Mouse (Mus musculus): Measurements from ENCODE around the gene Dennd5b. TPM values are rescaled to one million over a fixed set of nuclear protein-coding genes. Genes with fewer than 3 reads are reported as not detected.

Gene Dennd5b
- polyA plus RNA-seq, 1 experiment from 2014 or later = 7.9 TPM

DNA sequence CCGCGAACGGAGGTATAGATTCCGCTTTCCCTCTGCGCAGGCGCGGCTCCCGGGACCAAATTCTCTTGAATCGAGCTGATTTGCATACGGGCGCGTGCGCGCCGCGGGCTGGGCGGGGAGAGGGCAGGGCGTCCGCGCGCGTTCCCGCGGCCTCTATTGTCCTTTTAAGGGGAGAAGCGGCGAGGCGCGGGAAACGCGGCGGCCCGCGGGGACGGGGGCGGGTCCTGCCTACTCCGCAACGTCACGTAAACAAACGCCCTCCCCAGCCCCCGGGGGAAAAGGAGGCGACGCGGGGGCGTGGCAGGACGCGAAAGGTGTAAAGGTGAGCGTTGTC, 155.1 kb downstream of the Dennd5b start, which contains the start of gene Sinhcaf:
Sinhcaf (minus strand) TSS at position 59 of the 334 bp plus-strand sequence.
- H3K9me3 ChIP-seq (ENCODE audit: low read length) = no peaks in the 10 kb centered on the region
- H3K27me3 ChIP-seq (ENCODE audit: insufficient read depth, low read length) = no peaks in the 10 kb centered on the region
- ATAC-seq = peak; percentile 81
- H3K4me3 ChIP-seq (ENCODE audit: low read depth, low read length) = peak within 1 kb of the TSS; percentile 96
- WGBS (ENCODE audit: insufficient replicate concordance) = 0% methylated on average over 44 of the region's 47 CpGs
- H3K36me3 ChIP-seq (replicated peaks; ENCODE audit: insufficient read depth, low read length) = no peaks in the 10 kb centered on the region
- peak; percentile 99 for DNase-seq
- peak within 1 kb of the TSS; percentile 100 for H3K4me2 ChIP-seq (ENCODE audit: low read depth, low read length)
- no peak for TF ChIP-seq EP300 (IDR thresholded peaks at IDR 0.05; ENCODE audit: low read depth)
- TF ChIP-seq CTCF (IDR thresholded peaks at IDR 0.05; ENCODE audit: low read depth) = no peak
- peak within 1 kb of the TSS; percentile 90 for H3K27ac ChIP-seq (ENCODE audit: low read depth)
- H3K4me1 ChIP-seq (ENCODE audit: insufficient read depth) = peaks cover 13% of the 10 kb centered on the region
- H3K9ac ChIP-seq (replicated peaks) = peak within 1 kb of the TSS; percentile 90

DNA sequence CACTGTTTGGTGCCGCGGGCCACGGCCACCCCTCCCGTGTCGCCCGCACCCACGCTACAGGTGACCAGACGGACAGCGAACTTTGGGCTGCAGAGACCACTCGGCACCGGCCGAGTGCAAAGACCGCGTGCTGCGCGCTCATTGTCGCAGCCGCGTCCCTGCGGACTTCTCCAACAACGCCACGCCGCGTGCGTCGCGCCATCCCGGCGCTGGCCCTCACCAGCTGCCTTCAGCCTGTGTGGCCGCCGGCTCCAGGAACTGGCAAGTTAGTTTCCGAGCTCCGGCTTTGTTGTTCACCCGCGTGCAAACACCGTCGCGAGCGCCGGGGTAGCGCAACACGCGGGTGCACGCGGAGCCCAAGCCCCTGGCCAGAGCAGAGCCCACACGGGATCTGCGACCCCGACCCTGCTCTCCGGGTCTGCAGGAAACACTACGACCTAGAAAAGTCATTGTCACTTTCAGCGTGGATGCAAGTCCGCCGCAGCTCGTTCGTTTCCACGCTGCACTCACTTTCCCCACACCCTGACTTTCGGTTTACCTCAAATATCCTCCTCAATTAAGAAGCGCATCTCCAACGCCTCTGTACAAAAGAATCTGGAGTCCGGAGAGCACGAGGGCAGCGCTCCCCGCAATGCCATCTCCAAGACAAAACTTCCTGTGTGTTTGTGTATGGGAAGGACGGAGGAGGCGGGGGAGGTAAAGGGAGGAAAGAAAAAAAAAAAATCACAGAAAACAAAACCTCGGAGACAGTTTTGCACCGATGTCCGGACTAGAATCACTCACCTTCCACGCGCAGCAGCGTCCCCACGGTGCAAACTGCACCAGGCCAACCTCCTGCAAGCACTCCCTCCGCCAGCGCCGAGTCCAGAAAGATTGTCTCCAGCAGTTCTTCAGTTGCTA, 155.7 kb downstream of the Dennd5b start:
- Histone ChIP-seq H3K36me3 (replicated peaks; ENCODE audit: insufficient read depth, low read length) (no peaks in the 10 kb centered on the region), H3K4me2 (ENCODE audit: low read depth, low read length) (peak overlapping the region; percentile 100), H3K27me3 (ENCODE audit: insufficient read depth, low read length) (no peaks in the 10 kb centered on the region), H3K4me3 (ENCODE audit: low read depth, low read length) (peak overlapping the region; percentile 96), H3K27ac (ENCODE audit: low read depth) (peak overlapping the region; percentile 90), H3K9ac (replicated peaks) (peak overlapping the region; percentile 90), H3K9me3 (ENCODE audit: low read length) (no peaks in the 10 kb centered on the region), H3K4me1 (ENCODE audit: insufficient read depth) (peaks cover 13% of the 10 kb centered on the region)
- peak; percentile 57 for DNase-seq
- TF ChIP-seq EP300 (IDR thresholded peaks at IDR 0.05; ENCODE audit: low read depth) (no peak), CTCF (IDR thresholded peaks at IDR 0.05; ENCODE audit: low read depth) (no peak)
- WGBS (ENCODE audit: insufficient replicate concordance) = under 1% methylated on average over 73 of the region's 75 CpGs
- ATAC-seq = peak; percentile 3

GRCm38 (mm10) chr6:148944767-148945508, 156.5 kb downstream of the Dennd5b start:
- Histone ChIP-seq H3K36me3 (replicated peaks; ENCODE audit: insufficient read depth, low read length) (no peaks in the 10 kb centered on the region), H3K4me1 (ENCODE audit: insufficient read depth) (peaks cover 13% of the 10 kb centered on the region), H3K27me3 (ENCODE audit: insufficient read depth, low read length) (no peaks in the 10 kb centered on the region), H3K4me3 (ENCODE audit: low read depth, low read length) (peak overlapping the region; percentile 96), H3K9me3 (ENCODE audit: low read length) (no peaks in the 10 kb centered on the region), H3K9ac (replicated peaks) (peak overlapping the region; percentile 90), H3K27ac (ENCODE audit: low read depth) (peak overlapping the region; percentile 90), H3K4me2 (ENCODE audit: low read depth, low read length) (peak overlapping the region; percentile 100)
- no peak for TF ChIP-seq CTCF (IDR thresholded peaks at IDR 0.05; ENCODE audit: low read depth)
- no peak for TF ChIP-seq EP300 (IDR thresholded peaks at IDR 0.05; ENCODE audit: low read depth)
- ATAC-seq (peak; percentile 79), DNase-seq (peak; percentile 81)
- WGBS (ENCODE audit: insufficient replicate concordance) = 2% methylated on average over 87 of the region's 92 CpGs

DNA sequence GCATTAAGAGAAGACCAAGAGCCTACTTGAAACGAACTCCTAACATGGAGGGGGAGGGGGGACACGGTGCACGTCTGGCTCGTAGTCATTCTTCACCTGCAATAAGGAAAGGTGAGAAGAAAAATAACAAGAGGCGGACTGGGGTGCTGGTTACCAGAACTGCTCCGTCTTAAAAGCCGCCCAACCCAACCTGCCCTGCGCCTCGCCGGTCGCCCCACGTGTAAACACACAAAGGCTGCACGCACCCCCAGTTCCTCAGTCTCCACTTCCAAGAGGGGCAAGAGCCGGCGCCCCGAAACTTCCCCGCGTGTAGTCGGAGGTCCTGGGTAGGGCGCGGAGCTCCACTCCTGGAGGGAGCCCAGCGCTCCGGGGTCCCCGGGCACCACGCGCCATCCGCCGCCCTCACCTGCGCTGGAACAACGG, 157.1 kb downstream of the Dennd5b start:
- 4% methylated on average over 28 of the region's 30 CpGs for WGBS (ENCODE audit: insufficient replicate concordance)
- no peaks in the 10 kb centered on the region for H3K27me3 ChIP-seq (ENCODE audit: insufficient read depth, low read length)
- DNase-seq = no peak
- TF ChIP-seq CTCF (IDR thresholded peaks at IDR 0.05; ENCODE audit: low read depth) (no peak), EP300 (IDR thresholded peaks at IDR 0.05; ENCODE audit: low read depth) (no peak)
- ATAC-seq = peak; percentile 6
- peaks cover 13% of the 10 kb centered on the region for H3K4me1 ChIP-seq (ENCODE audit: insufficient read depth)
- H3K4me3 ChIP-seq (ENCODE audit: low read depth, low read length) = peak overlapping the region; percentile 96
- H3K4me2 ChIP-seq (ENCODE audit: low read depth, low read length) = peak overlapping the region; percentile 100
- no peaks in the 10 kb centered on the region for H3K9me3 ChIP-seq (ENCODE audit: low read length)
- peak overlapping the region; percentile 90 for H3K27ac ChIP-seq (ENCODE audit: low read depth)
- H3K36me3 ChIP-seq (replicated peaks; ENCODE audit: insufficient read depth, low read length) = no peaks in the 10 kb centered on the region
- H3K9ac ChIP-seq (replicated peaks) = peak overlapping the region; percentile 90

DNA sequence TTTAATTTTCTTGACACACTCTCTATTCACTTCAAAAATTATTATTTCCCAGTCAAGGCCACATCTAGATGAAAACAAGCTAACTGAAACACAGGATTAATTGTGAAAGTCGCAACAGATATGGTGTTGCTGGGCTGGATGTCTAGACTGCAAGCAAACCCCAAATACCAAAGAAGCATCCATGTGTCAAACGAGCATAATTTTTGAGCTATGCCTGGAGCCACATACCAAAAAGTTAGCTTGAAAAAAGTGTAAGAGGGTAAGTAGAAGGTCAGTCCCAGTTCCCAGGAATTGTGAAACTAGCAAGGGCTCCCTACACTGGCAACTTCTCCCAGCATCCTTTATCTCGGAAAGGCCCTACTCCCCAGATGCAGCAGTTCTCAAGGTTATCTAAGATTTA, 157.8 kb downstream of the Dennd5b start:
- 35% methylated on average over 3 of the region's 3 CpGs for WGBS (ENCODE audit: insufficient replicate concordance)
- no peak overlapping the region; the same call in 1 of the 2 replicates for H3K9ac ChIP-seq (replicated peaks)
- ATAC-seq = no peak

GRCm38 (mm10) chr6:148942406-148942805, 159.1 kb downstream of the Dennd5b start:
- H3K27me3 ChIP-seq (ENCODE audit: insufficient read depth, low read length) = no peaks in the 10 kb centered on the region
- H3K4me3 ChIP-seq (ENCODE audit: low read depth, low read length) = no peak overlapping the region
- no peak overlapping the region for H3K9ac ChIP-seq (replicated peaks)
- H3K4me2 ChIP-seq (ENCODE audit: low read depth, low read length) = no peak overlapping the region
- H3K4me1 ChIP-seq (ENCODE audit: insufficient read depth) = peaks cover 13% of the 10 kb centered on the region
- 0 out of 2 replicates have a peak, but pooled peaks have one; percentile 16 for TF ChIP-seq CTCF (IDR thresholded peaks at IDR 0.05; ENCODE audit: low read depth)
- no peak for TF ChIP-seq EP300 (IDR thresholded peaks at IDR 0.05; ENCODE audit: low read depth)
- WGBS (ENCODE audit: insufficient replicate concordance) = 72% methylated on average over 4 of the region's 4 CpGs
- ATAC-seq (no peak), DNase-seq (no peak)
- H3K36me3 ChIP-seq (replicated peaks; ENCODE audit: insufficient read depth, low read length) = no peaks in the 10 kb centered on the region
- H3K9me3 ChIP-seq (ENCODE audit: low read length) = no peaks in the 10 kb centered on the region
- no peak overlapping the region for H3K27ac ChIP-seq (ENCODE audit: low read depth)

More for the DNA sequence above, 157.8 kb downstream of the Dennd5b start:
- H3K4me2 ChIP-seq (ENCODE audit: low read depth, low read length) = peak overlapping the region; percentile 100
- no peak for DNase-seq
- peaks cover 13% of the 10 kb centered on the region for H3K4me1 ChIP-seq (ENCODE audit: insufficient read depth)
- no peak for TF ChIP-seq CTCF (IDR thresholded peaks at IDR 0.05; ENCODE audit: low read depth)
- no peak for TF ChIP-seq EP300 (IDR thresholded peaks at IDR 0.05; ENCODE audit: low read depth)
- no peak overlapping the region for H3K27ac ChIP-seq (ENCODE audit: low read depth)
- H3K9me3 ChIP-seq (ENCODE audit: low read length) = no peaks in the 10 kb centered on the region
- H3K36me3 ChIP-seq (replicated peaks; ENCODE audit: insufficient read depth, low read length) = no peaks in the 10 kb centered on the region
- H3K27me3 ChIP-seq (ENCODE audit: insufficient read depth, low read length) = no peaks in the 10 kb centered on the region
- H3K4me3 ChIP-seq (ENCODE audit: low read depth, low read length) = peak overlapping the region; percentile 96; the same call in 1 of the 2 replicates

All from liver, postnatal 0 days (tissue).